Mouse (Mus musculus) ES-E14 (cell line): ENCODE measurements around the gene Tbc1d10a. TPM values are rescaled to one million over a fixed set of nuclear protein-coding genes. Genes with fewer than 3 reads are reported as not detected.

Experiments used
- DNase-seq: peaks from one replicate; pipeline ENCODE4 v3.0.0-alpha.2; 2013; ENCODE audit warnings: low read depth, low spot score
- H3K27ac ChIP-seq: 2 replicates; pipeline ENCODE4 v1.5.1; 2012; ENCODE audit warnings: low read depth, mild to moderate bottlenecking, low read length, moderate library complexity, mixed read lengths; ENCODE audit not compliant: poor library complexity, insufficient read depth, severe bottlenecking
- H3K36me3 ChIP-seq: 2 replicates; pipeline ENCODE4 v1.6.1; 2012; ENCODE audit warnings: mild to moderate bottlenecking, low read length, moderate library complexity, mixed read lengths; ENCODE audit not compliant: control insufficient read depth, poor library complexity, insufficient read depth, severe bottlenecking
- H3K4me1 ChIP-seq, 2 experiments: fragments of 150-350 bp in 1 of 2; sonication (generic) in 1 of 2; 2 replicates each; pipeline ENCODE4 v1.6.1; 2012; ENCODE audit warnings: low read length in 2 of 2, mild to moderate bottlenecking in 1 of 2, mixed read lengths in 1 of 2; ENCODE audit not compliant: control insufficient read depth in 2 of 2, insufficient read depth in 2 of 2, poor library complexity in 1 of 2
- H3K4me3 ChIP-seq, 2 experiments: fragments of 150-350 bp in 1 of 2; sonication (generic) in 1 of 2; 2 replicates each; pipeline ENCODE4 v1.5.1; 2012; ENCODE audit warnings: low read length in 2 of 2, low read depth in 1 of 2, mild to moderate bottlenecking in 1 of 2, mixed read lengths in 1 of 2; ENCODE audit not compliant: insufficient read depth in 1 of 2, poor library complexity in 1 of 2, severe bottlenecking in 1 of 2
- H3K9ac ChIP-seq: 2 replicates; pipeline ENCODE4 v1.6.1; 2012; ENCODE audit warnings: low read depth, mild to moderate bottlenecking, low read length, mixed read lengths; ENCODE audit not compliant: poor library complexity, insufficient read depth, severe bottlenecking
- H3K9me3 ChIP-seq: fragments of 150-350 bp; sonication (generic); 2 replicates; pipeline ENCODE4 v1.6.1; 2012; ENCODE audit warnings: low read depth, mild to moderate bottlenecking, low read length; ENCODE audit not compliant: control insufficient read depth, insufficient read depth
- CHD2 ChIP-seq: IDR thresholded peaks from 2 replicates; pipeline ENCODE4 v1.6.1; 2014; ENCODE audit warnings: mild to moderate bottlenecking, low read depth, low read length, inconsistent platforms
- HCFC1 ChIP-seq: IDR thresholded peaks from 2 replicates; pipeline ENCODE4 v1.6.1; 2012; ENCODE audit warnings: low read length, inconsistent platforms, borderline replicate concordance; ENCODE audit not compliant: insufficient read depth
- MAFK ChIP-seq: IDR thresholded peaks from 2 replicates; pipeline ENCODE4 v1.6.1; 2014; ENCODE audit warnings: mild to moderate bottlenecking, low read depth, low read length, inconsistent platforms; ENCODE audit not compliant: insufficient read depth
- ZC3H11A ChIP-seq: IDR thresholded peaks from 2 replicates; pipeline ENCODE4 v1.6.1; 2012; ENCODE audit warnings: low read depth, mild to moderate bottlenecking, inconsistent platforms, low read length, borderline replicate concordance
- ZNF384 ChIP-seq: IDR thresholded peaks from 2 replicates; pipeline ENCODE4 v1.6.1; 2012; ENCODE audit warnings: low read depth, low read length, inconsistent platforms
- in situ Hi-C, 2 experiments: fragments of 600-800 bp; cut with MboI; formaldehyde crosslinking; loops; one replicate each; pipeline ENCODE4 v1.15.1; 2025; ENCODE audit warnings: low sequenced_read_pairs in 2 of 2, inconsistent platforms in 1 of 2; ENCODE audit not compliant: unreplicated experiment in 2 of 2
- total RNA-seq: library from RNA; depleted of rRNA; stranded (reverse); fragments of 300-350 nt; gene quantifications from 2 replicates; pipeline ENCODE4 v1.2.3, GENCODE M21; 2012

Gene Tbc1d10a
- total RNA-seq, 1 experiment, result 40.9 TPM

DNA sequence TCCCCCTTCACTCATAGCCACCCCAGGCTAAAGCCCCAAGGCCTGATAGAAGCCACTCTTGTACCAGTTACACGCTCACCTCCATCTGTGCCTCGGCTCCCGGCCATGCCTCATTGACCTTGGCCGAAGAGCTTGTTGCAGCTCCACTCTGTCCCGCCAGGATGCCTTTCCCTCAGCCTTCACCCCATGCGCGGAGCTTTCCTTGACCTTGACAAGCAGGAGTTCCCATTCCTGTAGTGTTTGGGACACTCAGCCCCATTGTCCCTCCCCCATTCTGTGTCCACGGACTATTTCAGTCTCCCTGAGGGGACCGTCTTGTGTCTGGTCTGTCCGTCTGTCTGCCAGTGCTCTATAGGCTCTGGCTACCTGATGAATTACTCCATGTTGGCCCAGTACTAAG lies 26.5 kb downstream of the Tbc1d10a start:
- in situ Hi-C loops, result no loop called here
- TF ChIP-seq ZC3H11A (no peak), ZNF384 (no peak), MAFK (no peak), HCFC1 (no peak), CHD2 (no peak)
- Histone ChIP-seq H3K27ac (no peak overlapping the region), H3K4me3 (no peak overlapping the region), H3K9me3 (no peaks in the 10 kb centered on the region), H3K9ac (no peak overlapping the region), H3K36me3 (peaks cover 18% of the 10 kb centered on the region; the same call in 1 of the 2 replicates), H3K4me1 (peaks cover 2 to 23% of the 10 kb centered on the region in 2 experiments; a peak in 1 of 4 replicates)
- no peak for DNase-seq

GRCm38 (mm10) chr11:4214572-4214971 lies 28.0 kb downstream of the Tbc1d10a start:
- H3K9me3 ChIP-seq, result no peaks in the 10 kb centered on the region
- peaks cover 16% of the 10 kb centered on the region; the same call in 1 of the 2 replicates for H3K36me3 ChIP-seq
- H3K9ac ChIP-seq, result no peak overlapping the region
- peak overlapping the region in 1 of 2 experiments; percentile 0; a peak in 2 of 4 replicates for H3K4me3 ChIP-seq
- H3K27ac ChIP-seq, result no peak overlapping the region
- TF ChIP-seq ZNF384 (no peak), CHD2 (no peak), HCFC1 (no peak), MAFK (no peak), ZC3H11A (no peak)
- no peak for DNase-seq
- peaks cover 2 to 26% of the 10 kb centered on the region in 2 experiments; a peak in 1 of 4 replicates for H3K4me1 ChIP-seq
- in situ Hi-C loops, result no loop called here

GRCm38 (mm10) chr11:4215061-4215460 lies 28.5 kb downstream of the Tbc1d10a start:
- in situ Hi-C loops, result no loop called here
- Histone ChIP-seq H3K36me3 (peaks cover 16% of the 10 kb centered on the region; the same call in 1 of the 2 replicates), H3K9ac (no peak overlapping the region)

DNA sequence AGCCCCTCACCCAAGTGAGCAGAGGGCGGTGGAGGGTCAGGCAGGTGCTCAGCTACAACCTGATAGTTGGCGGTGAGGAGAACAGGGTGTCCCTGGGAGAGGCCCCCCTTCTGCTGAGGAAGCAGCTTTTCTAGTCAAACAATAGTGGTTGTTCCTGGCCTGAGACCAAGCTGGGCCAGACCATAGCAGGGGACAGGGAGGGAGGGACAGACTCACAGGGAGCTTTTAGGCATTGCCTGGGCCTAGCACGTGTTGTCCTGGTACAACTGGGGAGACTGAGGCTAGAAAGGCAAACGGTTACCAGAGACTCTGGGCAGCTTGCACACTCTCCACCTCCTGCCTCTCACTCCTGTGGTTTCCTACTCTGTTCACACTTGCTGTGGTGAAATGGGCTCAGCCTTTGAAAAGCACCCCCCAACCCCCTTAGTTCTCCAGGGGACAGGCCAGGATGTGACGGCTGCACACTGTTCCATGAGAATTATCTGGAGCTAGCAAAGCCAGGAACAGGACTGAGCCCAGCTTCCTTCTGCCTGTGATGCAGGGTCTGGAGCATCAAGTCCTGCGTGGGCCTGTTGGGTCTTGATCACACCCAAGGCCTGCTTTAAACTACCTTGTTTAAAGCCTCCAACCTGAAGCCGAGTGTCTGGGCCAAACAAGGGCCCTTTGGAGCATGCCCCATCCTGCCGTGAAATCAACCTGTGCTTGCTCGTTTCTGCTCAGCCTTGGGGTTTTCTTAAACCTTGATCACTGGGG lies 29.8 kb downstream of the Tbc1d10a start:
- Histone ChIP-seq H3K36me3 (peaks cover 25% of the 10 kb centered on the region; the same call in 1 of the 2 replicates), H3K27ac (no peak overlapping the region; the same call in 1 of the 2 replicates), H3K9me3 (no peaks in the 10 kb centered on the region), H3K9ac (peak overlapping the region; percentile 42; the same call in 1 of the 2 replicates), H3K4me1 (peaks cover 2 to 36% of the 10 kb centered on the region in 2 experiments; a peak in 1 of 4 replicates), H3K4me3 (no peak overlapping the region)
- no peak for DNase-seq
- in situ Hi-C loops, result no loop called here
- TF ChIP-seq ZC3H11A (no peak), ZNF384 (no peak), CHD2 (no peak), HCFC1 (no peak), MAFK (no peak)

More at GRCm38 (mm10) chr11:4215061-4215460, 28.5 kb downstream of the Tbc1d10a start:
- no peak for DNase-seq
- H3K4me3 ChIP-seq, result no peak overlapping the region; a peak in 1 of 4 replicates
- peaks cover 2 to 28% of the 10 kb centered on the region in 2 experiments; a peak in 1 of 4 replicates for H3K4me1 ChIP-seq
- no peaks in the 10 kb centered on the region for H3K9me3 ChIP-seq
- H3K27ac ChIP-seq, result no peak overlapping the region
- TF ChIP-seq CHD2 (no peak), ZNF384 (no peak), HCFC1 (no peak), ZC3H11A (no peak), MAFK (no peak)
